Mouse (Mus musculus): ENCODE measurements at regions not wholly inside any gene's neighbourhood (a gene's known extent, or its start where the extent isn't known, plus 50 kb on each side); places are given as distances from the start of the nearest gene placed in this dataset.

DNA sequence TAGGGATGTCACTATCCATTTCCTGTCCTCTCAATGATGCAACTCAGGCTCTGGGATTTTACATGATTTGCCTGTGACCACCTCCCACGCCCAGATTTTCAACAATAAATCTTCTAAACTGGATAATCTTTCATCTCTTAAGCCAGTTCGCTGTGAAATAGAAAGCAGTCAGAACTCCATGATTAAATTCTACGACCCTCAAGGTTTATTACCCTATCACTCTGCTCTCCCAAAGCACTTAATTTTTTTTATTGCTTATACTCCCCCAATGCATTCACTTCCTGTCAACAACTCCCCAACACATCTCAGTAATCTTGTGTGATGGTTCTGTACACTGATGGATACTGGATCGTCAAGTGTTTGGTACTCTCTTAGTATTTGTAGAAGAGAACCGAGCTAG, 439.5 kb upstream of the Arpp21 start:
- H3K27me3 ChIP-seq (replicated peaks; ENCODE audit: control insufficient read depth, insufficient read depth, low read length) = no peaks in the 10 kb centered on the region
- DNase-seq (ENCODE audit: low spot score) (no peak), ATAC-seq (no peak)
- H3K4me1 ChIP-seq (ENCODE audit: control insufficient read depth, insufficient read depth, low read length) = no peaks in the 10 kb centered on the region
- no peak overlapping the region for H3K9ac ChIP-seq (ENCODE audit: low read length)
- 91% methylated on average over 5 of the region's 5 CpGs for WGBS
- no peak overlapping the region for H3K4me3 ChIP-seq (ENCODE audit: low read depth, low read length)
- H3K9me3 ChIP-seq (replicated peaks; ENCODE audit: control insufficient read depth, low read length) = no peaks in the 10 kb centered on the region
- no peak overlapping the region for H3K4me2 ChIP-seq (ENCODE audit: low read length)
- no peaks in the 10 kb centered on the region for H3K36me3 ChIP-seq (ENCODE audit: control insufficient read depth, insufficient read depth, low read length)
- H3K27ac ChIP-seq (ENCODE audit: low read depth, low read length) = no peak overlapping the region
